14 mouse cellular contexts compared by ENCODE assay signal in genomic region chr17:71697896-71698618, GRCm38 (mm10). TPM values are rescaled to one million over a fixed set of nuclear protein-coding genes. Genes with fewer than 3 reads are reported as not detected.
DNase-seq lines count a peak whose midpoint lies in the region; ATAC-seq and TF ChIP-seq lines count a peak whose summit lies in the region.
"Had no signal": no experiment of that assay in that cellular context is flagged by ENCODE, and none has a peak within 500 bp of the region (broad histone marks: within the 10 kb centered on the region; RNA-seq: fewer than 3 reads in every experiment).

No protein-coding gene starts in this region.

- no peaks in the 10 kb centered on the region for H3K4me1 ChIP-seq in hindbrain, postnatal 0 days (ENCODE audit: insufficient read depth, low read length)
- no peaks in the 10 kb centered on the region for H3K4me1 ChIP-seq in hindbrain, embryonic 14.5 days (replicated peaks; ENCODE audit: control insufficient read depth, insufficient read depth, low read length)
- H3K4me1 ChIP-seq: embryonic facial prominence, embryonic 15.5 days; intestine, embryonic 15.5 days; limb, embryonic 12.5 days had no signal

- DNase-seq in hindbrain, postnatal 0 days (ENCODE audit: low spot score): peak; percentile 36
- DNase-seq in hindbrain, embryonic 14.5 days (ENCODE audit: low spot score): no peak
- peak; percentile 51 for DNase-seq in brain, adult 2 months (ENCODE audit: low read depth, low spot score)
- DNase-seq in heart, adult 8-10 months (ENCODE audit: low spot score): peak; percentile 67
- DNase-seq in heart, postnatal 4 days: peak; percentile 47
- DNase-seq in thymus, adult 18-20 months: no peak
- no peak for DNase-seq in right cerebral cortex, postnatal 14 days
- DNase-seq in urinary bladder, postnatal 36 days (ENCODE audit: low spot score in 2 of 2): no peak
- DNase-seq: cerebellum, adult 11-12 months had no signal

- no peak for TF ChIP-seq CTCF in hindbrain, postnatal 0 days (IDR thresholded peaks at IDR 0.05; ENCODE audit: low read depth)

- H3K27ac ChIP-seq in hindbrain, postnatal 0 days: no peak overlapping the region
- H3K27ac ChIP-seq in hindbrain, embryonic 14.5 days: no peak overlapping the region
- H3K27ac ChIP-seq: embryonic facial prominence, embryonic 15.5 days; intestine, embryonic 15.5 days; limb, embryonic 12.5 days had no signal

- peak; percentile 19; the same call in 1 of the 2 replicates for ATAC-seq in hindbrain, postnatal 0 days
- no peak for ATAC-seq in hindbrain, embryonic 14.5 days (ENCODE audit: low FRiP score)
- ATAC-seq: intestine, embryonic 15.5 days had no signal

- H3K9me3 ChIP-seq in hindbrain, postnatal 0 days (ENCODE audit: low read length): no peaks in the 10 kb centered on the region
- no peaks in the 10 kb centered on the region for H3K9me3 ChIP-seq in hindbrain, embryonic 14.5 days (ENCODE audit: control insufficient read depth, low read length)
- H3K9me3 ChIP-seq: embryonic facial prominence, embryonic 15.5 days; intestine, embryonic 15.5 days; limb, embryonic 12.5 days had no signal

- H3K4me3 ChIP-seq in hindbrain, postnatal 0 days (ENCODE audit: low read length): no peak overlapping the region
- no peak overlapping the region for H3K4me3 ChIP-seq in hindbrain, embryonic 14.5 days (replicated peaks; ENCODE audit: low read length)
- H3K4me3 ChIP-seq: embryonic facial prominence, embryonic 15.5 days; intestine, embryonic 15.5 days; limb, embryonic 12.5 days had no signal

- H3K4me2 ChIP-seq in hindbrain, postnatal 0 days (ENCODE audit: low read depth, low read length): no peak overlapping the region
- H3K4me2 ChIP-seq in hindbrain, embryonic 14.5 days (replicated peaks): no peak overlapping the region
- H3K4me2 ChIP-seq: embryonic facial prominence, embryonic 15.5 days; intestine, embryonic 15.5 days; limb, embryonic 12.5 days had no signal

- no peak overlapping the region for H3K9ac ChIP-seq in hindbrain, postnatal 0 days (replicated peaks; ENCODE audit: low read length)
- no peak overlapping the region for H3K9ac ChIP-seq in hindbrain, embryonic 14.5 days
- H3K9ac ChIP-seq: embryonic facial prominence, embryonic 15.5 days; intestine, embryonic 15.5 days; limb, embryonic 12.5 days had no signal

- no peaks in the 10 kb centered on the region for H3K27me3 ChIP-seq in hindbrain, postnatal 0 days (ENCODE audit: insufficient read depth, low read length)
- no peaks in the 10 kb centered on the region for H3K27me3 ChIP-seq in hindbrain, embryonic 14.5 days (ENCODE audit: control insufficient read depth, insufficient read depth, low read length)
- H3K27me3 ChIP-seq: CH12.LX; embryonic facial prominence, embryonic 15.5 days; intestine, embryonic 15.5 days; limb, embryonic 12.5 days had no signal

- no peaks in the 10 kb centered on the region for H3K36me3 ChIP-seq in hindbrain, postnatal 0 days (ENCODE audit: insufficient read depth, low read length)
- no peaks in the 10 kb centered on the region for H3K36me3 ChIP-seq in hindbrain, embryonic 14.5 days (replicated peaks; ENCODE audit: control insufficient read depth, insufficient read depth)
- H3K36me3 ChIP-seq: embryonic facial prominence, embryonic 15.5 days; intestine, embryonic 15.5 days; limb, embryonic 12.5 days had no signal

- 69% methylated on average over 11 of the region's 11 CpGs for WGBS in hindbrain, postnatal 0 days
- 80% methylated on average over 11 of the region's 11 CpGs for WGBS in hindbrain, embryonic 14.5 days

RNA-seq across cellular contexts. Expression of gene Togaram2, which starts 25.0 kb away (rescaled TPM):
- total RNA-seq in hindbrain, postnatal 0 days (2014; rRNA removed): 1.0 and 6.3 TPM in 2 replicates
- 0.88 and 1.2 TPM in 2 replicates for polyA plus RNA-seq in hindbrain, postnatal 0 days (2015; fragmentation: Nextera tagmentation; extraction: Ambion mirVana)
- 1.0 TPM in 2 replicates for polyA plus RNA-seq in hindbrain, embryonic 14.5 days (2014; fragmentation: Nextera tagmentation; extraction: Ambion mirVana)
- total RNA-seq in heart, adult 8-10 months (2022): 1 to 10 TPM; 5.4 to 6.7 (median 5.6) TPM
- 1 to 10 TPM; 2.0 to 2.6 TPM for total RNA-seq in heart, postnatal 4 days (2021)
- polyA plus RNA-seq: limb, embryonic 12.5 days had no signal

RNA-seq across cellular contexts. Expression of gene Pcare, which starts 54.6 kb away (rescaled TPM):
- total RNA-seq in hindbrain, postnatal 0 days (2014; rRNA removed): not detected in 2 replicates
- polyA plus RNA-seq in hindbrain, postnatal 0 days (2015; fragmentation: Nextera tagmentation; extraction: Ambion mirVana): not detected in 2 replicates
- not detected in 2 replicates for polyA plus RNA-seq in hindbrain, embryonic 14.5 days (2014; fragmentation: Nextera tagmentation; extraction: Ambion mirVana)
- 1 to 10 TPM in 1 of 4 experiments, under 1 TPM in 3; 0.34 to 1.2 (median 0.61) TPM for total RNA-seq in heart, adult 8-10 months (2022)
- 1 to 10 TPM; 1.4 to 1.6 TPM for total RNA-seq in heart, postnatal 4 days (2021)
- total RNA-seq: CH12.LX had no signal
- polyA plus RNA-seq: embryonic facial prominence, embryonic 15.5 days; intestine, embryonic 15.5 days; limb, embryonic 12.5 days; stomach, embryonic 14.5 days had no signal

Comparison
In these comparisons a context has a peak if more than half of its experiments do, and no peak if none do; other contexts are left out.
1. DNase-seq: peak in hindbrain, postnatal 0 days (single experiment), brain, adult 2 months (single experiment), heart, adult 8-10 months (single experiment) and heart, postnatal 4 days (single experiment); none in hindbrain, embryonic 14.5 days (single experiment), thymus, adult 18-20 months (0 of 2), right cerebral cortex, postnatal 14 days (single experiment) and urinary bladder, postnatal 36 days (0 of 2).